Mouse (Mus musculus) erythroblast, embryonic 14.5 days (primary cell): Measurements from ENCODE around the gene Trpm3.

Experiments used
- GATA1 ChIP-seq: IDR thresholded peaks from 2 replicates; pipeline ENCODE4 v1.6.1; 2012; ENCODE audit warnings: low read length, inconsistent platforms, mixed read lengths
- TAL1 ChIP-seq: IDR thresholded peaks from 3 replicates; pipeline ENCODE4 v1.6.1; 2012; ENCODE audit warnings: low read length, inconsistent platforms, mixed read lengths

GRCm38 (mm10) chr19:22327226-22327625 is 188.4 kb downstream of the Trpm3 start:
- TF ChIP-seq TAL1 (no peak), GATA1 (no peak)
